Mouse (Mus musculus): ENCODE measurements around the gene Trim60.
A peak's percentile ranks its signal among the peaks of the same experiment; 100 is the strongest.
"Not testable (repeated sequence)": the region's sequence is repeated elsewhere in the genome, so short reads cannot be mapped to it uniquely, and the experiment has no call there.

Gene Trim60

DNA sequence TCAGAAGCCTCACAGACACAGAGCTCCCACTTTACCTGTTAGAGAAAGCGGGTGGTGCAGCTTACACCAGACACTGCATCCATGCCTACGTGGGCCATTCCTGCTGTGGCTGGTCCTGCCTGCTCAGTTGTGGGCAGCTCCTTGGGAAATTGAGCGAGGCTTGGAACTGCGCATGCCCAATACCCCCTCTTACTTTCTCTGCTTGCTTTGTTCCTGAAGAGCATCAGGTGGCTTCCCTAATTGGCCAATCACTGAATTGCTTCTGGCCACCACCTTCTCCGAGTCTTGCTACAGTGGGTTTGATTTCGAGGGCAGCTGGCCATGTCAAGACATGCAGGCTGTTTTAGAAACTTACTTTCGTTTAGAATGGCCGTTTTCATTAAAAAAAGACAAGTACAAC, at the start of gene Trim60, which contains the start of gene Trim61:
TSS of gene Trim60 (minus strand) at position 162 of the 400 bp plus-strand sequence.
TSS of gene Trim61 (minus strand) at position 101 of the 400 bp plus-strand sequence.
- DNase-seq (ENCODE audit: low read depth, low spot score) = no peak

GRCm38 (mm10) chr8:65067694-65068472, 49.5 kb upstream of the Trim60 start:
- DNase-seq (ENCODE audit: low read depth, low spot score) = no peak

DNA sequence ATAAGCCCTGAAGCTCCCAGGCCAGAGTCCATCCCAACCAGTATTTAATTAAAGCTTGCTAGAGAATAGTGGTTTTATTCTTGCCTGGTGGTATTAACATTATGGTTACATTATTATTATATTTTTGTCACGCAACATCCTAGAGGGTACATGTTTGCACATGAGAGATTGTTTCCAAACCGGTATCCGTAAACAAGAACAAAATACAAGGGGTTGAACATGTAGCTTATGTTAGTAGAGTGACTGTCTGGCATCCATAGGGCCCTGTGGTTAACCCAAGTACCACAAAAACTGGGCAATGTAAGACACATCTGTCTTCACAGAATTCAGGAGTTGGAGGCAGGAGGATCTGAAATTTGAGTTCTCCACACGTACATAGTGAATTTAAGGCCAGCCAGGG, 48.6 kb upstream of the Trim60 start:
- peak; percentile 8 for DNase-seq (ENCODE audit: low read depth, low spot score)

DNA sequence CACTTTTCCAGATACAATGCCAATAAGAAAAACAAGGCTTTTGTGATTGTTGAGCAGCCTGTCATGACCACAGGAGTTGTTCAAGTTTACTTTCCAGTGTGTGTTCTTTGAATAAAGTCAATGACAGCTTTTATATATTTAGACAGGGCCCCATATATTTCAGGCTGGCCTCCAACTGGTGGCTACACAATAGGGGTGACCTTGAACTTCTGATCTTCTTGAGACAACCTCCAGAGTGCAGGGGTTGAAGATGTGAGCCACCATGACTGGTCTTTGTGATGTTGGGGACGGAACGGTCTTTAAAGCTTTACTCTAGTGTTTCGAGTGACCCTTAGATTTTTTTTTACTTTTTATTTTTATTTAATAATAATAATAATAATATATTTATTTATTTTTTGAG, 47.2 kb upstream of the Trim60 start:
- no peak for DNase-seq (ENCODE audit: low read depth, low spot score)

GRCm38 (mm10) chr8:65064071-65064470, 45.7 kb upstream of the Trim60 start:
- no peak for DNase-seq (ENCODE audit: low read depth, low spot score)

GRCm38 (mm10) chr8:65062195-65062594, 43.8 kb upstream of the Trim60 start:
- no peak for DNase-seq (ENCODE audit: low read depth, low spot score)

DNA sequence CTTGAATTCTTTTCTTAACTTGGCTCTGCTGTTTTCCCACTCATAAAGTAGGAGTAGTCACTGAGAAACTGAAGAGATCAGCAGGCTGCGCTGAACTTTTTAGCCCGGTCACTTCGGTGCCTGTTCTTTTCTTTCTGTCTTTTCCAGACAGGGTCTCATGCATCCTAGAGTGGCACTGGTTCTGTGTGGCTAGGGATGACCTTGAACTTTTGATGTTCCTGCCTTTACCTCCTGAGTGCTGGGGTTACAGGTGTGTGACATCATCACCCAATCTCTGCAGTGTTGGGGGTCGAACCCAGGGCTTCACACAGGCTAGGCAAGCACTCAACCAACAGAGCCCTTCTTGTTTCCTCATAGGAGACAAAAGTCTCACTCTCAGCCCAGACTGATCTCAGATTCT, 38.3 kb upstream of the Trim60 start:
- no peak for DNase-seq (ENCODE audit: low read depth, low spot score)

DNA sequence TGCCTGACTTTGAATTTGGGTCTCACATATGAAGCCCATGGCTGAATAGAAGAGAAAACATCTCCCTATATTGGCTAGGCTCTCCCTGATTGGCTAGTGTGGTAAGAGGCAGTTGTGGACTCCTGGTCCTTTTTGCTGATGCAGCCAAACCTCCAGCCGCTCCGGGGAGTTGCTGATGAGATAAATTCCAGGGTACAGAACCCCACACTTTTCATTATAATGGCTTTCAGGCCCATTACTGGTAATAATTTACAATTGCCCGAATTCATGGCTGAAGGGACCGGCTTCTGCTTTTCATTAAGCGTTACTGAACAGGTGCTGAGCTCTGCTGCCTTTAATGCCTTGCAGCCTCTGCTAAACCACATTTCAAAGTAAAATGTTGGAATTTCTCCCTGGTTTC, 35.6 kb upstream of the Trim60 start:
- DNase-seq (ENCODE audit: low read depth, low spot score) = no peak

GRCm38 (mm10) chr8:65053554-65053953, 35.2 kb upstream of the Trim60 start:
- DNase-seq (ENCODE audit: low read depth, low spot score) = no peak

DNA sequence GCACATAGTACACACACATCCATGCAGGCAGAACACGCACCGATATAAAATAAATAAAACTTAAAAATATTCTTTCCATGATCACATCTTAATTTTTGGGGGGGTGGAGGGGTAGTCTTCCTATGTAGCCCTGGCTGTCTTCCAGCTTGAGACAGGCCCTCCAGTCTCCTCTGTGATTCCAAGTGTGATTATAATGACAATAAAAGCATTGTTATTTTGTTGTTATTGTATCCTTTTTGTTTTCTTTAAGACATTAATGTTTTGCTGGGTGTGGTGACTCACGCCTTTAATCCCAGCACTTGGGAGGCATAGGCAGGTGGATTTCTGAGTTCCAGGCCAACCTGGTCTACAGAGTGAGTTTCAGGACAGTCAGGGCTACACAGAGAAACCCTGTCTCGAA, 29.4 kb upstream of the Trim60 start:
- no peak for DNase-seq (ENCODE audit: low read depth, low spot score)

DNA sequence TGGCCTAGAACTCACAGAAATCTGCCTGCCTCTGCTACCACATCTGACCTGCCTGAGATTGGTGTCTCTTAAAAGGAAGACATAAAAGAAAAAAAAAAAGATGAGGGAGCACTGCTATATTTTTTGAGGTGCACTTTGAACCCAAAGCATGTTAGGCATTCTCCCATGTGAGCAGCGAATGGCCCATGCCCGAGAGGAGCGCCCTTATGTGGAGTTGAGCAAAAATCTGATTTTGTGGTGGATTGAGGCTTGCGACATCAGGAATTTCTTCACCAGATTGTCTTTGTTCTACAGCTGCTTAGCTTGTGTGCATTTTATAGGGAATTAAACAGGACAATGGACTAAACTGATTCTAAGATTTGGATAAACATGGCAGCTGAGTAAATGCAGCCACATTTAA, 28.8 kb upstream of the Trim60 start:
- no peak for DNase-seq (ENCODE audit: low read depth, low spot score)

DNA sequence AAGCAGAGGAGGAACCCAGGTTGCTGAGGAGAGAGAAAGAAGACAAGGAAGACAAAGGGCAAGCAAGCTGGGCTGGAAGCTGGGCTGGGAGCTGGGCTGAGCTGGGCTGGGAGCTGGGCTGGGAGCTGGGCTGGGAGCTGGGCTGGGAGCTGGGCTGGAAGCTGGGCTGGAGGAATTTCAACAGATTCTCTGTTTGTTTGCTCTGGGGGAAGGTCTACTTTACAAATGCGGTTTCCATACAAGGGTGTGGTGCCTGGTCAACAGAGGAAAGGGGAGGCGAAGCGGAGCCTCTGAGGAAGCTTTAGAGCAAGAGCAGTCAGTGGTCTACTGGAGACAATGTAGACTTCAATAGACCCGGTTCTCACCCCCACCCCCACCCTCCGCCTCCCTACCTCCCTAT, 28.2 kb upstream of the Trim60 start:
- DNase-seq (ENCODE audit: low read depth, low spot score) = no peak

- no peak for DNase-seq (ENCODE audit: low read depth, low spot score)
Measured at GRCm38 (mm10) chr8:65037117-65037533, 18.7 kb upstream of the Trim60 start, which contains the start of gene Apela. Gene Apela, minus strand, starts transcription at chr8:65037336.

GRCm38 (mm10) chr8:65034136-65034535, 15.8 kb upstream of the Trim60 start:
- DNase-seq (ENCODE audit: low read depth, low spot score) = no peak

GRCm38 (mm10) chr8:65033056-65033455, 14.7 kb upstream of the Trim60 start:
- DNase-seq (ENCODE audit: low read depth, low spot score) = no peak

GRCm38 (mm10) chr8:65032107-65032506, 13.7 kb upstream of the Trim60 start:
- no peak for DNase-seq (ENCODE audit: low read depth, low spot score)

GRCm38 (mm10) chr8:65030735-65031485, 12.5 kb upstream of the Trim60 start:
- peak; percentile 31 for DNase-seq (ENCODE audit: low read depth, low spot score)

DNA sequence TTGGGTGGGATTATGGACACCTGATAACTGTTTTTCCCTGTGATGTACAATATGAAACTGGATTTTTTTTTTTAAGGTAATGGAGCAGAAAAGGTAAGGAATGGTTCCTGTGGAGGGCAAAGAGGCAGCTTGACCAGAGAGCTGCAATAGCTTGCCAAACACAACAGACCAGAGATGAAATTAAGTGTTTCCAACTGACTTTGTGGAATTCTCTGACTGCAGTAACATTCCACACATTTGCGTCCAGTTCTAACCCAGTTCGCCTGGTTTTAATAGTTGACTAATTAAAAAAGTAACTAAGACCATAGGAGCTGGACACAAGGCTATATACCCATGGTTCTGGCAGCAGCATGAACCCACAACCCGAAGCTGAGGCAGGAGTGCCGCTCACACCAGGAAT, 11.4 kb upstream of the Trim60 start:
- no peak for DNase-seq (ENCODE audit: low read depth, low spot score)

GRCm38 (mm10) chr8:65028959-65029686, 10.7 kb upstream of the Trim60 start:
- no peak for DNase-seq (ENCODE audit: low read depth, low spot score)

GRCm38 (mm10) chr8:65022485-65022884, 4.1 kb upstream of the Trim60 start:
- peak; percentile 61 for DNase-seq (ENCODE audit: low read depth, low spot score)

- DNase-seq (ENCODE audit: low read depth, low spot score) = not testable (repeated sequence)
Measured at GRCm38 (mm10) chr8:65007616-65008015, 10.8 kb downstream of the Trim60 start.

DNA sequence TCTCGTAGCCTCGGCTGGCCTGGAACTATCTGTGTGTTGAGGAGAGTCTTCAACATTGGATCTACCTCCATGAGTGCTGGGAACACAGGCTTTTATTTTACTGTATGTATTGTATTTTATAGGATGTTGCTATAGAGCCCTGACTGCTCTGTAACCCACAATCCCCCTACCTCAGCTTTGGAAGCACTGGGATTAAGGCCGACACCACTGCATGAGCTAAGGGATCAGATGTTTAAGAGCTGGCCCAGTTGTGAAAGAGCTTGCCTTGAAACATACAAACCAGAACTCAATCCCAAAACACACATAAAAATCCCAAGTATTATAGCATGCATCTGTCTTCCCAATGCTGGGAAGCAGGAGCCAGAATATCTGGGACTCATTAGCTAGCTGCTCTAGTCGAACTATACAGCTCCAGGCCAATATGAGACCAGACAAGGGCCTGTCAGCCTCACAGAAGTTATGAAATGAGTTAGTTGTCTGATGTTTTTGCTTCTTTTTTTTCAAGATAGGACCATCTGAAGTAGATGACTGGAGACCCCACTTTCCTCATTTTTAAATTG, 19.5 kb downstream of the Trim60 start:
- no peak for DNase-seq (ENCODE audit: low read depth, low spot score)
